Mouse (Mus musculus): ENCODE data around the gene Slc3a2.
"Not testable (repeated sequence)": the region's sequence is repeated elsewhere in the genome, so short reads cannot be mapped to it uniquely, and the experiment has no call there.

The Slc3a2 gene

GRCm38 (mm10) chr19:8726609-8727390 is 3.6 kb upstream of the Slc3a2 start:
- no peak for DNase-seq

- DNase-seq, result no peak
Observed at GRCm38 (mm10) chr19:8725081-8725613, 2.0 kb upstream of the Slc3a2 start.

GRCm38 (mm10) chr19:8724392-8724791 is 1.2 kb upstream of the Slc3a2 start:
- no peak for DNase-seq

GRCm38 (mm10) chr19:8723574-8724346 is 591 bp upstream of the Slc3a2 start:
- DNase-seq, result no peak

GRCm38 (mm10) chr19:8722559-8722906 is 636 bp downstream of the Slc3a2 start:
- no peak for DNase-seq

GRCm38 (mm10) chr19:8722021-8722420 is 1.1 kb downstream of the Slc3a2 start:
- no peak for DNase-seq

GRCm38 (mm10) chr19:8721378-8721777 is 1.8 kb downstream of the Slc3a2 start:
- DNase-seq, result no peak

- not testable (repeated sequence) for DNase-seq
Observed at GRCm38 (mm10) chr19:8719037-8719436, 4.1 kb downstream of the Slc3a2 start.

- DNase-seq, result no peak
Observed at GRCm38 (mm10) chr19:8718357-8718756, 4.8 kb downstream of the Slc3a2 start.

GRCm38 (mm10) chr19:8716767-8717475 is 6.2 kb downstream of the Slc3a2 start:
- DNase-seq, result no peak

GRCm38 (mm10) chr19:8715868-8716766 is 7.1 kb downstream of the Slc3a2 start:
- no peak for DNase-seq

GRCm38 (mm10) chr19:8714653-8715481 is 8.3 kb downstream of the Slc3a2 start:
- no peak for DNase-seq

- DNase-seq, result no peak
Observed at GRCm38 (mm10) chr19:8713997-8714652, 9.0 kb downstream of the Slc3a2 start.

GRCm38 (mm10) chr19:8713306-8713996 is 9.7 kb downstream of the Slc3a2 start:
- peak; percentile 88 for DNase-seq

- DNase-seq, result no peak
Observed at GRCm38 (mm10) chr19:8712870-8713305, 10.3 kb downstream of the Slc3a2 start.

- DNase-seq, result no peak
Observed at GRCm38 (mm10) chr19:8711949-8712869, 11.0 kb downstream of the Slc3a2 start.

- DNase-seq, result no peak
Observed at GRCm38 (mm10) chr19:8711506-8711905, 11.7 kb downstream of the Slc3a2 start.

GRCm38 (mm10) chr19:8710057-8710456 is 13.1 kb downstream of the Slc3a2 start:
- DNase-seq, result no peak

GRCm38 (mm10) chr19:8708954-8709353 is 14.2 kb downstream of the Slc3a2 start:
- DNase-seq, result no peak

Measured in cerebellum, adult 8-10 months (tissue).